In genomic region chr8:106812560-106812959, GRCm38 (mm10) we compare ENCODE assay signal across 30 mouse cellular contexts. TPM values are rescaled to one million over a fixed set of nuclear protein-coding genes. Genes with fewer than 3 reads are reported as not detected.
DNase-seq lines count a peak whose midpoint lies in the region; ATAC-seq and TF ChIP-seq lines count a peak whose summit lies in the region.
"Had no signal": no experiment of that assay in that cellular context is flagged by ENCODE, and none has a peak within 500 bp of the region (broad histone marks: within the 10 kb centered on the region; RNA-seq: fewer than 3 reads in every experiment).

No protein-coding gene starts in this region.

- no peak overlapping the region for H3K4me2 ChIP-seq in liver, embryonic 16.5 days (ENCODE audit: low read depth, low read length)
- no peak overlapping the region for H3K4me2 ChIP-seq in liver, embryonic 12.5 days
- H3K4me2 ChIP-seq in lung, postnatal 0 days (replicated peaks; ENCODE audit: low read depth, low read length), result no peak overlapping the region
- H3K4me2 ChIP-seq: embryonic facial prominence, embryonic 13.5 days; forebrain, embryonic 12.5 days; forebrain, embryonic 15.5 days; heart, embryonic 12.5 days; heart, embryonic 15.5 days; hindbrain, embryonic 12.5 days; hindbrain, embryonic 15.5 days had no signal

- H3K36me3 ChIP-seq in liver, embryonic 16.5 days (ENCODE audit: control insufficient read depth, insufficient read depth), result 0 out of 2 replicates have a peak, but pooled peaks cover 2% of the 10 kb centered on the region
- H3K36me3 ChIP-seq in liver, embryonic 12.5 days, result peaks cover 7% of the 10 kb centered on the region; the same call in 1 of the 2 replicates
- no peaks in the 10 kb centered on the region for H3K36me3 ChIP-seq in lung, postnatal 0 days (ENCODE audit: insufficient read depth, low read length)
- H3K36me3 ChIP-seq: forebrain, embryonic 15.5 days; heart, embryonic 15.5 days; hindbrain, embryonic 15.5 days had no signal

- WGBS in liver, embryonic 16.5 days (ENCODE audit: insufficient replicate concordance), result 57% methylated on average over 4 of the region's 4 CpGs
- WGBS in liver, embryonic 12.5 days (ENCODE audit: insufficient replicate concordance), result 75% methylated on average over 4 of the region's 4 CpGs
- 77% methylated on average over 4 of the region's 4 CpGs for WGBS in lung, postnatal 0 days

- ATAC-seq in liver, embryonic 16.5 days (ENCODE audit: low read depth), result 0 out of 2 replicates have a peak, but pooled peaks have one; percentile 9
- ATAC-seq in liver, embryonic 12.5 days, result no peak
- no peak; the same call in 1 of the 2 replicates for ATAC-seq in lung, postnatal 0 days
- ATAC-seq: forebrain, embryonic 15.5 days had no signal

- no peak for TF ChIP-seq CTCF in lung, postnatal 0 days (IDR thresholded peaks at IDR 0.05)

- peak; percentile 66 for DNase-seq in heart, adult 11 months
- no peak for DNase-seq in heart, postnatal 36 days
- peak; percentile 45 for DNase-seq in lung, postnatal 0 days (ENCODE audit: low spot score)
- DNase-seq in lung, postnatal 14 days, result no peak
- peak; percentile 59 for DNase-seq in adipocyte (ENCODE audit: low spot score)
- DNase-seq in testis, postnatal 10 days (ENCODE audit: low spot score), result no peak
- DNase-seq: adrenal gland, adult 8-10 months; adrenal gland, postnatal 25 days; B cell, adult 2 months; cerebellum, adult 11-12 months; cerebellum, adult 8-10 months; cerebellum, postnatal 10 days; cerebellum, postnatal 36 days; embryo, embryonic 11 days; gastrocnemius, postnatal 10 days; gastrocnemius, postnatal 36 days had no signal

- no peak overlapping the region for H3K27ac ChIP-seq in liver, embryonic 16.5 days (ENCODE audit: low read length)
- H3K27ac ChIP-seq in liver, embryonic 12.5 days, result no peak overlapping the region
- no peak overlapping the region for H3K27ac ChIP-seq in lung, postnatal 0 days (ENCODE audit: low read length)
- H3K27ac ChIP-seq: embryonic facial prominence, embryonic 10.5 days; embryonic facial prominence, embryonic 13.5 days; forebrain, embryonic 12.5 days; forebrain, embryonic 15.5 days; heart, embryonic 15.5 days; hindbrain, embryonic 12.5 days; hindbrain, embryonic 15.5 days had no signal

- H3K9me3 ChIP-seq in liver, embryonic 16.5 days (replicated peaks; ENCODE audit: control insufficient read depth, low read length), result no peaks in the 10 kb centered on the region
- H3K9me3 ChIP-seq in liver, embryonic 12.5 days (replicated peaks), result no peaks in the 10 kb centered on the region
- no peaks in the 10 kb centered on the region for H3K9me3 ChIP-seq in lung, postnatal 0 days (ENCODE audit: low read length)
- H3K9me3 ChIP-seq: embryonic facial prominence, embryonic 10.5 days; embryonic facial prominence, embryonic 13.5 days; forebrain, embryonic 12.5 days; forebrain, embryonic 15.5 days; G1E; heart, embryonic 12.5 days; heart, embryonic 15.5 days; hindbrain, embryonic 12.5 days; hindbrain, embryonic 15.5 days had no signal

- H3K27me3 ChIP-seq in liver, embryonic 16.5 days (ENCODE audit: control insufficient read depth, insufficient read depth, low read depth, low read length), result no peaks in the 10 kb centered on the region
- no peaks in the 10 kb centered on the region for H3K27me3 ChIP-seq in liver, embryonic 12.5 days (replicated peaks)
- H3K27me3 ChIP-seq in lung, postnatal 0 days (replicated peaks; ENCODE audit: insufficient read depth, low read length), result no peaks in the 10 kb centered on the region
- H3K27me3 ChIP-seq: CH12.LX; embryonic facial prominence, embryonic 13.5 days; forebrain, embryonic 12.5 days; forebrain, embryonic 15.5 days; heart, embryonic 12.5 days; heart, embryonic 15.5 days; hindbrain, embryonic 12.5 days; hindbrain, embryonic 15.5 days had no signal

- no peak for TF ChIP-seq EP300 in lung, postnatal 0 days (IDR thresholded peaks at IDR 0.05)

- H3K9ac ChIP-seq in liver, embryonic 16.5 days (ENCODE audit: low read depth, low read length), result no peak overlapping the region
- H3K9ac ChIP-seq in liver, embryonic 12.5 days, result no peak overlapping the region
- H3K9ac ChIP-seq in lung, postnatal 0 days (replicated peaks; ENCODE audit: low read depth), result no peak overlapping the region
- H3K9ac ChIP-seq: embryonic facial prominence, embryonic 13.5 days; forebrain, embryonic 12.5 days; forebrain, embryonic 15.5 days; heart, embryonic 12.5 days; heart, embryonic 15.5 days; hindbrain, embryonic 12.5 days; hindbrain, embryonic 15.5 days had no signal

- intact Hi-C loops in heart, postnatal 36 days (cut with DNase I), result no loop called here

- H3K4me1 ChIP-seq in liver, embryonic 16.5 days (ENCODE audit: control insufficient read depth, low read depth, low read length), result no peaks in the 10 kb centered on the region
- peaks cover 6% of the 10 kb centered on the region; the same call in 1 of the 2 replicates for H3K4me1 ChIP-seq in liver, embryonic 12.5 days
- no peaks in the 10 kb centered on the region for H3K4me1 ChIP-seq in lung, postnatal 0 days (ENCODE audit: insufficient read depth, low read depth, low read length)

- H3K4me3 ChIP-seq in liver, embryonic 16.5 days (ENCODE audit: low read depth, low read length), result no peak overlapping the region
- H3K4me3 ChIP-seq in liver, embryonic 12.5 days, result no peak overlapping the region
- H3K4me3 ChIP-seq in lung, postnatal 0 days (ENCODE audit: low read depth, low read length), result no peak overlapping the region
- H3K4me3 ChIP-seq: embryonic facial prominence, embryonic 10.5 days; embryonic facial prominence, embryonic 13.5 days; erythroblast, embryonic 14.5 days; forebrain, embryonic 12.5 days; forebrain, embryonic 15.5 days; heart, embryonic 12.5 days; heart, embryonic 15.5 days; hindbrain, embryonic 12.5 days; hindbrain, embryonic 15.5 days had no signal

RNA-seq across cellular contexts. Expression of gene Has3, which starts 57.5 kb away (rescaled TPM):
- total RNA-seq in heart, postnatal 36 days (2021), result 1 to 10 TPM; 1.4 to 1.5 TPM
- 0.02 and 0.04 TPM in 2 replicates for polyA plus RNA-seq in liver, embryonic 16.5 days (2015; fragmentation: Nextera tagmentation; extraction: Ambion mirVana)
- polyA plus RNA-seq in liver, embryonic 12.5 days (2016; fragmentation: Nextera tagmentation; extraction: Ambion mirVana), result 0.04 TPM in 2 replicates
- 0.13 and 0.32 TPM in 2 replicates for polyA plus RNA-seq in lung, postnatal 0 days (2015; fragmentation: Nextera tagmentation; extraction: Ambion mirVana)
- total RNA-seq: hematopoietic stem cell, adult 5-6 weeks had no signal
- polyA plus RNA-seq: erythroblast, embryonic 14.5 days; G1E had no signal

Comparison
In these comparisons a context has a peak if more than half of its experiments do, and no peak if none do; other contexts are left out.
1. DNase-seq: peak in heart, adult 11 months (single experiment), lung, postnatal 0 days (single experiment) and adipocyte (single experiment); none in heart, postnatal 36 days (0 of 2), lung, postnatal 14 days (single experiment) and testis, postnatal 10 days (single experiment).